Mouse (Mus musculus) C2C12 (cell line): ENCODE measurements around the gene Afap1.

Experiments used
- CEBPB ChIP-seq: IDR thresholded peaks from one replicate; pipeline ENCODE4 v1.6.1; 2011; ENCODE audit warnings: low read depth, mild to moderate bottlenecking, control low read depth, moderate library complexity
- CTCF ChIP-seq: IDR thresholded peaks from one replicate; pipeline ENCODE4 v1.5.1; 2011; ENCODE audit not compliant: control insufficient read depth, insufficient read depth, insufficient read length
- MYOD1 ChIP-seq: IDR thresholded peaks from one replicate; pipeline ENCODE4 v1.6.1; 2011; ENCODE audit warnings: low read depth; ENCODE audit not compliant: control insufficient read depth, insufficient read length

DNA sequence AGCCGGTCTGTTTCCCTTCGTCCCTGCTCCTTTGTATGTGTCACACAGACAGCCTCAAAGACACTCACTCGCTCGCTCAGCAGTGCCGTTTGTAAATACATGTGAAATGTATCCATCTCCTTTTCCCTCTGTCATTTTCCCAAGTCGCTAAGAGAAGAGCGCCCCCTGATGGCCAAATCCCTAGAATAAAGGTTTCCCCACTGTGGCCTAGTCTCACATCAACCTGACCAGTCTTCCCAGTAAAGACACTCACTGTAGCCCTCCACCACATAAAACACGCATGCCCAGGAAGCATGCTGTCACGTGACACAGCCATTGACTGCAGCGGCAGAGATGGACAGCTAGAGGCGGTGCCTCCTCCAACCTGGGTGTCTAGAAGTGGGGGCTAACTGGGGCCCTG, 8.9 kb upstream of the Afap1 start:
- TF ChIP-seq CTCF (no peak), MYOD1 (no peak), CEBPB (no peak)
